Mouse (Mus musculus): ENCODE results near the gene Socs7. TPM values are rescaled to one million over a fixed set of nuclear protein-coding genes. Genes with fewer than 3 reads are reported as not detected.

Gene Socs7
- polyA plus RNA-seq (2017; shearing (Covaris generic)): 1 to 10 TPM; 1.2 to 1.9 TPM

GRCm38 (mm10) chr11:97361948-97362648 is at the start of gene Socs7:
Socs7 (plus strand) TSS chr11:97362551.

DNA sequence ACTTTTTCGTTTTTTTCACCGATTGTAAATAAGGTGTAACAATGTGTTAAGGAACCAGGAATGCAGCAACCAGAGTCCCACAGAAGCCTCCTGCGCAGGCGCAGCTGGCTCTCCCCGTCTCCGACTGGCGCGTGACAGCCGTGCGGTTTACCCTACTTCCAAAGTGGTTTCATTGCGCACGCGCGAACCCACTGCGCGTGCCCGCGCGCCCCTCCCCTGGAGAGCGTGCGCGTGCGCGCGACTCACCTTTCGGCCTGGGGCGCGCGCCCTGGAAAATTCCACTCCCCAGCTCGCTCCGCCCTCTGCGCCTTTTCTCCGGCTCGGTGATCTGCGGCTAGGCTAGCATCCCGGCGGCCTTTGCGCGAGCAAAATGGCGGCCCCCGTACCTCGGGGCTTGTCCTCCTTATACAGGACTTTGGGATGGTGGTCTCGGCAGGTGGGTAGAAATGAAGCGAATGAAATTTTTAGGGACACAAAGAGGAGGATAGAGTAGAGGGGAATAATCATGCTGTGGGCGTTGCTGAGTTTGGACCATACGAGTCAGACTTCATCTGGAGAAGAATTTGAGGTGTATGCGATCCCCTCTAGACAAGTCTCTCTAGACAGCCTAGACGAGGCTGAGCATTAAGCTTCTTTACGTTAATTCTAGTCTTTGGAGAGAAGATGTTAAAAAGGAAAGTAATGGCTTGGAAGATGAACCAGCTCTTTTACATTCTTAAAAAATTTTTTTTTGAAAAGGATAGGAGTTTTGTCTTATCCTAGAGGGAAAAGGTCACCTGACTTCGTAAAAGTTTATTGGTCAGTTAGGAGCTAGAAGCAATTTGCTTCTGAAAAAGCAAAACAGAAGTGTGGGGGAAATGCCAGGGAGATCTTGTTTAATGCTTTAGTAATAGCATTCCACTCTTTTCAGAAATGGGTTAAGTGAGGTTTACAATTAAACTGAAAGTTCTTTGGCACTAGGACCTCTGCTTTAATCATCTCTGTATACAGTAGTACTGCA is 46.5 kb upstream of the Socs7 start, which contains the start of gene Mrpl45:
Gene Mrpl45 (plus strand): TSS at position 213 of the 1,000 bp plus-strand sequence.

DNA sequence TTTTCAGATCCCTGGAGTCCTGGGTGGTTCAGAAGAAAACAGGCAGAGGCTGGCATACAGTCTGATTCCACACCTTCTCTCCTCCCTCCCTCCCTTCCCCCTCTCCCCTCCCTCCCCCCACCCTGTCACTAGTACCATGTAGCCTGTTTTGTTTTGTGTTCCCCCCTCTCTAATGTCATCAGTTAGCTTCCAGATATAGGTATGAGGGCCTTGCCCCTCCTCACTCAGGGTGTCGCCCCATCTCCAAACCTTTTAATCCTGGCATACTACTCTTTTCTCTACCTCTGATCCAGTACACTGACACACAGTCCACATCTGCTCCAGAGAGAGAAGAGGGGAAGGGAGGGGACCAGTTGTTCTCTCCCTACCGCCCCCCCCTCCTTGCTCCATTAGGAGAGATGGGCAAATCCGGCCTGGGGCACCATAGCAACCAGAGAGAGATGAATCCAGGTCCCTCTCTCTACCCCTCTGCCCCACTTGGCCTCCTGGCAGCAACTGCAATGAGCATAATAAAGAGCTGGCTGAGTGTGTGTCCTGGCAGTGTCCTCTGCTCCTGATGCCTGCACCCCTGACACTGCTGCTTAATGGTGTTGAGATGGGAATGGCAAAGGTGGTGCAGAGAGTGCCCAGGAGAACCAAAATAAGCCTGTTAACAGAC is 10.2 kb upstream of the Socs7 start, which contains the start of gene Gpr179:
Gene Gpr179 (minus strand): TSS at position 51 of the 658 bp plus-strand sequence.

DNA sequence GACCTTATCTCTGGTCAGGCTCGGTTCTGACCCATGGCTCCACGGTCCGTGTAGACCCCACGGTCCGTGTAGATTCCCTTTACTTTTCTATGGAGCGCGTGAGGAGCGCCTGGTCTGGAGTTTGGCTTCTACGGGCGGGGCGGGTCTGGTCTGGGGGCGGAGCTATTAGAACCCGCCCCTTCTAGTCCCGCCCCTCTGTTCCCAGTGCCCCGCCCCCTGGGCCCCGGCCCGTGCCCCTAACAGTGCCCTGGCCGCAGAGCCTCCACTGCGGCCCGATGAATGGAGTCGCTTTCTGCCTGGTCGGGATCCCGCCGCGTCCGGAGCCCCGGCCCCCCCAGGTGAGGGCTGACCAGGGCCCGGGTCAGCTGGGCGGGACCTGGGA is 53.0 kb downstream of the Socs7 start, which contains the start of gene Arhgap23:
Gene Arhgap23 (plus strand): TSS at position 204 of the 382 bp plus-strand sequence.

Other genes with a start within 250 kb of the Socs7 start
- 10 to 100 TPM; 14.4 to 46.9 TPM for gene Tbx21, start 247.2 kb upstream of the Socs7 start, polyA plus RNA-seq (2017; shearing (Covaris generic))
- under 1 TPM; 0.34 to 0.72 TPM for gene Tbkbp1, start 211.1 kb upstream of the Socs7 start, polyA plus RNA-seq (2017; shearing (Covaris generic))
- 10 to 100 TPM; 30.6 to 31.8 TPM for gene Kpnb1, start 174.7 kb upstream of the Socs7 start, polyA plus RNA-seq (2017; shearing (Covaris generic))
- 10 to 100 TPM; 31.0 to 47.1 TPM for gene Npepps, start 81.9 kb upstream of the Socs7 start, polyA plus RNA-seq (2017; shearing (Covaris generic))
- gene Mrpl45, start 46.8 kb upstream of the Socs7 start, polyA plus RNA-seq (2017; shearing (Covaris generic)): 10 to 100 TPM; 22.0 to 31.1 TPM
- gene Gpr179, start 10.5 kb upstream of the Socs7 start, polyA plus RNA-seq (2017; shearing (Covaris generic)): under 1 TPM; 0.07 to 0.70 TPM
- 1 to 10 TPM in 1 of 2 experiments, under 1 TPM in 1; 0.02 to 1.4 TPM for gene Arhgap23, start 53.0 kb downstream of the Socs7 start, polyA plus RNA-seq (2017; shearing (Covaris generic))
- gene 4933428G20Rik, start 137.8 kb downstream of the Socs7 start, polyA plus RNA-seq (2017; shearing (Covaris generic)): not detected
- under 1 TPM in 1 of 2 experiments, not detected in 1; 0.05 TPM for gene Srcin1, start 213.6 kb downstream of the Socs7 start, polyA plus RNA-seq (2017; shearing (Covaris generic))